Mouse (Mus musculus) cerebellum, postnatal 14 days (tissue): Measurements from ENCODE around the gene Muc2.

Experiments
- DNase-seq, 2 experiments: peaks; one replicate each; pipeline ENCODE4 v3.0.0; 2021; ENCODE audit warnings: mixed read lengths in 2 of 2

The Muc2 gene

GRCm38 (mm10) chr7:141770988-141771387 lies 80.8 kb downstream of the Muc2 start:
- DNase-seq = no peak

DNA sequence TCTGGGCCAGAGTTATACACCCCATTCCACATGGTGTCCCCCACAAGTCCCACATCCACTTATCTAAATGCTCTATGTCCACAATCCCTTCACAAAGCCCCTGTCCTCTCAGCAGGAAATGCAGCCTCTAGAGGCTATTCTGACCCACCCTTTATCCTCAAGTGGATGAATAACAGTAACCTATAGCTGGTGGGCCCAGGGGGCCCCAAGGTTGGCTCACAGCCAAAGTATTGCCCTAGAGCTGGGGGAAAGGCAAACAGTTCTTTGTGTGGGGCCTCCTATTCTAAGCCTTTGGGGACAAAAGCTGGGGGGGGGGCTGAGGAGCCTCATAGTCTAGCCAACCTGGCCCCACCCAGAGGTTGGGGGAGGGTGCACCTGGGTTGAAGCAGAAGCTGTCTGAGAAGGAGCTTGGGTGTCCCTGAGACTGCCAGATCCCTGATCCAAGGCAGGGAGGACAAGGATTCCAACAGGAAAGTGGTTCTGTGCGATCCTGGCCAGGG lies 82.0 kb downstream of the Muc2 start:
- no peak for DNase-seq

DNA sequence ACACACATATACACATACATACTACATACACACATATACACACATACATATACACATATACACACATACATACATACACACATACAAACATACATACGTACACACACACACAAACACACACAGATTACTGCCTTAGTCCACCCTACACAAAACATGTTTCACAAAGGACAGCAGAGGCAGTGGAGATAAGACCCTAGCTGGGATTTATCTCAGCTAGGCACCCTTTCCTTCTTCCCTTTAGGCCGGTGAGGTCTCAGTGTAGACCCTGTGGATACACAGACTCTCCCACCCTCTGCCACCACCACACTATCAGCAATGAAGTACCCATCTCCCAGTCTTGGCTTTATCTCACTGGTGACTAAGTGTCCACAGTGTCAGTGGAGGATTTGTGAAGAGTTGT lies 84.7 kb downstream of the Muc2 start:
- no peak for DNase-seq

DNA sequence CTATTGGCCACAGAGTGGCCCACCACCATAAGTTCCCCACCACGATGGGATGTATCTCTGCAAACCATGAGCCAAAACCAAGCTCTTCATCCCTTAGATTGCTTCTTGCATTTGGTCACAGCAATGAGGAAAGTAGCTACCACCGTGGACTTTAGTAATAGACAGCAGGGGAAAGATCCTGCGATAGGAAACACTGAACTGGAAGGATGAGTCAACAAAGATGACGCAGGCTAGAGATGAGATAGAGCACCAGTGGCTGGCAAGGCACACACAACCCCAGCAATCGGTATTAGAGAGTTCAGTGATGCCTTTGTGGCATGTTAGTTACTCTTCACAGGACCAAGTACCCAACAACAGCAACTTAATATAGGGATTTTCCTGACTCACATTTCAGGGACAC lies 86.1 kb downstream of the Muc2 start:
- DNase-seq = no peak

DNA sequence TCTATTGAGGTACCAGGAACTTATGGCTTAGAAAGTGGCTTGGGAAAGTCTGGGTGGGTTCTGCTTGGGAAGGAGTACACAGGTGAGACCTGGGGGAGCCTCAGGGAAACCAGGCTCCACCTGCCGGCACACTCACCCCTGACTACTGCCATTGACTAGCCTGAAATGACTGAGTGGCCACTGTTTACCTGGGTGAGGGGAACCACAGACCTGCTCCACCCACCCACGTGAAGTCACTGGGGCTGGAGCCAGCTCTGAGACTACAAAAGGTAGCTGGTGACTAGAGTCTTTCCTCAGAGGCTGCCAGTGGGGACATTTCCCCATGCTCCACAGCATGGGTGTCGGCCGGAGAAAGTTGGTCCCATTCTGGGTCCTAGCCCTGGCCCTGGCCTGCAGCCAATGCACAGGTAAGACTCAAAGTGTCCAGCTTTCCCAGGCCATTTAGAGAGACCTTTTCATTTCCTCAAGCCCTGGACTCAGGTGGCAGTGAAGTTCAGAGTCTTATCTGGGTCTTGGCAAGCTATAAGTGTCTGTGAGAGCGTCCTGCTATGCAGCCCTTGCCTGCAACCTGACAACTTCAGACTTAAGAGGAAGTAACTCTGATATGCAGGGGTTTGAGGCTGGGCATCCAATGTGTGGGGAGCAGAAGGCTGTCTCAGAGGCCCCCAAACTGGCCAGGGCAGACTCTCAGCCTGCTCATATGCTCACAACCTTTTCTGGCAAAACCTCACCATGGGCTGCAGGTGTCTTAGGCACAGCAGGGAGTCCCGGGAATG lies 98.7 kb downstream of the Muc2 start, which contains the start of gene Muc5ac:
Muc5ac (plus strand) TSS at position 296 of the 776 bp plus-strand sequence.
- DNase-seq = no peak

GRCm38 (mm10) chr7:141794251-141794650 lies 104.1 kb downstream of the Muc2 start:
- DNase-seq = no peak

DNA sequence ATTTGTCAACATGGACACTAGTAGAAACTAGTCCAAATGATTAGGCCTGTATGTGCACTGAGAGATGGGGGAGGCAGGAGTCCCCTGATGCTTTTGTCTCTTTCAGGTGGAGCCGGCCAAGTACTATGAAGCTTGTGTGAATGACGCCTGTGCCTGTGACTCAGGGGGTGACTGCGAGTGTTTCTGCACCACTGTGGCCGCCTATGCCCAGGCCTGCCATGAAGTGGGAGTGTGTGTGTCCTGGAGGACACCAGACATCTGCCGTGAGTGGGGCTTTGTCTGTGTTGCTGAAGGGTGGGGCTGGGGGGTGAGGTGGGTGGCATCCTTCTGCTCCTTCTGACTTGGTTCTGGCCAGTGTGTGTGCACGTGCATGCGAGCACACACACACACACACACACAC lies 113.1 kb downstream of the Muc2 start:
- no peak for DNase-seq
